Mouse (Mus musculus) liver, embryonic 11.5 days (tissue): ENCODE results near the gene Brcc3. TPM values are rescaled to one million over a fixed set of nuclear protein-coding genes. Genes with fewer than 3 reads are reported as not detected.
"Not testable (repeated sequence)": the region's sequence is repeated elsewhere in the genome, so short reads cannot be mapped to it uniquely, and the experiment has no call there.

Experiments
- ATAC-seq: fragments of 200-750 bp; cut with Nextera tagmentation; replicated peaks from 2 replicates; pipeline ENCODE4 v1.8.0; 2017; ENCODE audit warnings: moderate number of reproducible peaks, mild to moderate bottlenecking, moderate TSS enrichment, moderate library complexity; ENCODE audit not compliant: low FRiP score
- DNase-seq: peaks from one replicate; pipeline ENCODE4 v3.0.0-alpha.2; 2017; ENCODE audit warnings: low spot score
- H3K27ac ChIP-seq: fragments of 300-500 bp; sonication (generic); 2 replicates; pipeline ENCODE4 v1.5.1; 2014; ENCODE audit warnings: mild to moderate bottlenecking, low read depth, low read length, control low read depth
- H3K27me3 ChIP-seq: fragments of 300-500 bp; sonication (generic); replicated peaks from 2 replicates; pipeline ENCODE4 v1.6.1; 2014; ENCODE audit warnings: low read length, mixed read lengths; ENCODE audit not compliant: control insufficient read depth, insufficient read depth
- H3K36me3 ChIP-seq: fragments of 300-500 bp; sonication (generic); 2 replicates; pipeline ENCODE4 v1.6.1; 2014; ENCODE audit warnings: mild to moderate bottlenecking, low read length, moderate library complexity, mixed read lengths; ENCODE audit not compliant: control insufficient read depth, insufficient read depth
- H3K4me1 ChIP-seq: fragments of 300-500 bp; sonication (generic); replicated peaks from 2 replicates; pipeline ENCODE4 v1.6.1; 2014; ENCODE audit warnings: low read length, mixed read lengths; ENCODE audit not compliant: control insufficient read depth, insufficient read depth
- H3K4me2 ChIP-seq: fragments of 300-500 bp; sonication (generic); 2 replicates; pipeline ENCODE4 v1.6.1; 2014; ENCODE audit warnings: mild to moderate bottlenecking, control low read depth, moderate library complexity
- H3K4me3 ChIP-seq: fragments of 300-500 bp; sonication (generic); 2 replicates; pipeline ENCODE4 v1.5.1; 2014; ENCODE audit warnings: low read depth, low read length, control low read depth
- H3K9ac ChIP-seq: fragments of 300-500 bp; sonication (generic); 2 replicates; pipeline ENCODE4 v1.6.1; 2014; ENCODE audit warnings: low read depth, low read length, control low read depth
- H3K9me3 ChIP-seq: fragments of 300-500 bp; sonication (generic); 2 replicates; pipeline ENCODE4 v1.6.1; 2016; ENCODE audit warnings: low read length, inconsistent platforms, mixed read lengths; ENCODE audit not compliant: control insufficient read depth
- WGBS: fragments of 180-500 bp; shearing (Covaris S2); extraction: QIAGEN DNeasy Blood & Tissue Kit; methylation state at CpG from one replicate; pipeline ENCODE4 v1.1.7; 2014; 5-methylcytosine and 5-hydroxymethylcytosine counted together
- polyA plus RNA-seq: library from polyadenylated mRNA; unstranded; fragments of >200 nt; fragmentation: Nextera tagmentation; extraction: Ambion mirVana; gene quantifications from 2 replicates; pipeline ENCODE4 v1.2.1, GENCODE M21; 2014

Brcc3 gene
- polyA plus RNA-seq, 1 experiment from 2014 or later: 57.6 TPM

- ATAC-seq: peak; percentile 79
- Histone ChIP-seq H3K36me3 (no peaks in the 10 kb centered on the region), H3K9ac (no peak overlapping the region), H3K4me3 (no peak overlapping the region), H3K4me2 (no peak overlapping the region), H3K4me1 (no peaks in the 10 kb centered on the region), H3K27ac (peak overlapping the region; percentile 11; the same call in 1 of the 2 replicates), H3K27me3 (no peaks in the 10 kb centered on the region), H3K9me3 (no peaks in the 10 kb centered on the region)
- WGBS: 52% methylated on average over 2 of the region's 2 CpGs
- DNase-seq: no peak
These were observed 13.8 kb upstream of the Brcc3 start for GRCm38 (mm10) chrX:75402668-75403067.

- DNase-seq (no peak), ATAC-seq (no peak)
- Histone ChIP-seq H3K4me3 (no peak overlapping the region), H3K9me3 (no peaks in the 10 kb centered on the region), H3K36me3 (no peaks in the 10 kb centered on the region), H3K9ac (no peak overlapping the region), H3K4me1 (no peaks in the 10 kb centered on the region), H3K27ac (no peak overlapping the region), H3K4me2 (no peak overlapping the region), H3K27me3 (no peaks in the 10 kb centered on the region)
These were observed 13.1 kb upstream of the Brcc3 start for GRCm38 (mm10) chrX:75403350-75403749.

GRCm38 (mm10) chrX:75409711-75410110, 6.7 kb upstream of the Brcc3 start:
- Histone ChIP-seq H3K27me3 (no peaks in the 10 kb centered on the region), H3K9me3 (no peaks in the 10 kb centered on the region), H3K4me1 (no peaks in the 10 kb centered on the region), H3K4me3 (no peak overlapping the region), H3K27ac (no peak overlapping the region), H3K36me3 (no peaks in the 10 kb centered on the region), H3K9ac (no peak overlapping the region), H3K4me2 (no peak overlapping the region)
- WGBS: 90% methylated on average over 1 of the region's 1 CpGs
- DNase-seq (no peak), ATAC-seq (no peak)

GRCm38 (mm10) chrX:75454597-75454996, 38.2 kb downstream of the Brcc3 start:
- 65% methylated on average over 1 of the region's 1 CpGs for WGBS
- Histone ChIP-seq H3K27ac (no peak overlapping the region), H3K9me3 (no peaks in the 10 kb centered on the region), H3K36me3 (peaks cover 4% of the 10 kb centered on the region; the same call in 1 of the 2 replicates), H3K4me3 (no peak overlapping the region), H3K4me1 (no peaks in the 10 kb centered on the region), H3K4me2 (no peak overlapping the region), H3K9ac (no peak overlapping the region), H3K27me3 (no peaks in the 10 kb centered on the region)
- ATAC-seq (no peak), DNase-seq (no peak)

GRCm38 (mm10) chrX:75475182-75475644, 58.8 kb downstream of the Brcc3 start:
- H3K27me3 ChIP-seq, H3K9me3 ChIP-seq, H3K9ac ChIP-seq, H3K27ac ChIP-seq, H3K4me1 ChIP-seq, H3K36me3 ChIP-seq: not testable (repeated sequence)
- peak; percentile 83 for ATAC-seq
- Histone ChIP-seq H3K4me3 (peak overlapping the region; percentile 35), H3K4me2 (peak overlapping the region; percentile 54)
- 14% methylated on average over 37 of the region's 37 CpGs for WGBS
- DNase-seq: peak; percentile 61

- H3K9ac ChIP-seq: no peak overlapping the region
- H3K27ac ChIP-seq: no peak overlapping the region
- DNase-seq: no peak
- H3K27me3 ChIP-seq: no peaks in the 10 kb centered on the region
- no peaks in the 10 kb centered on the region for H3K36me3 ChIP-seq
- 56% methylated on average over 1 of the region's 1 CpGs for WGBS
- no peak overlapping the region for H3K4me2 ChIP-seq
- no peaks in the 10 kb centered on the region for H3K4me1 ChIP-seq
- no peak for ATAC-seq
- no peak overlapping the region for H3K4me3 ChIP-seq
- H3K9me3 ChIP-seq: no peaks in the 10 kb centered on the region
These were observed 73.5 kb downstream of the Brcc3 start for GRCm38 (mm10) chrX:75489886-75490285.

Other genes with a start within 250 kb of the Brcc3 start
- gene Fundc2, start 34.2 kb upstream of the Brcc3 start, polyA plus RNA-seq: 46.3 and 50.5 TPM in 2 replicates
- 0.62 and 1.5 TPM in 2 replicates for gene F8, start 34.0 kb upstream of the Brcc3 start, polyA plus RNA-seq
- 15.3 and 19.1 TPM in 2 replicates for gene Cmc4, start within 50 bp of the Brcc3 start, polyA plus RNA-seq
- gene Mtcp1, start within 50 bp of the Brcc3 start, polyA plus RNA-seq: 7.7 and 8.1 TPM in 2 replicates
- 155 and 173 TPM in 2 replicates for gene Vbp1, start 97.7 kb downstream of the Brcc3 start, polyA plus RNA-seq
- gene Rab39b, start 161.6 kb downstream of the Brcc3 start, polyA plus RNA-seq: 0.43 and 0.52 TPM in 2 replicates